17 mouse cellular contexts compared by ENCODE assay signal in genomic region chr10:6488605-6489004, GRCm38 (mm10).
"Had no signal": no experiment of that assay in that cellular context is flagged by ENCODE, and none has a peak within 500 bp of the region (broad histone marks: within the 10 kb centered on the region; RNA-seq: fewer than 3 reads in every experiment).

No protein-coding gene starts in this region.

- DNase-seq: left cerebral cortex, postnatal 4 days; liver; liver, embryonic 13.5 days; liver, postnatal 0 days; lung, adult 18-20 months; lung, adult 2 months; lung, embryonic 14.5 days; lung, postnatal 10 days; lung, postnatal 14 days; lung, postnatal 36 days; lung, postnatal 4 days; midbrain, embryonic 14.5 days had no signal

- ATAC-seq: liver, embryonic 12.5 days; liver, postnatal 0 days; lung, postnatal 0 days; midbrain, embryonic 13.5 days; midbrain, embryonic 15.5 days; midbrain, embryonic 16.5 days had no signal
